Mouse (Mus musculus): ENCODE measurements around the gene Gm10065.
"Not testable (repeated sequence)": the region's sequence is repeated elsewhere in the genome, so short reads cannot be mapped to it uniquely, and the experiment has no call there.

Gene Gm10065

GRCm38 (mm10) chr13:21478759-21479670 is at the start of gene Gm10065, which contains the start of gene Zkscan4:
Gm10065 (minus strand) TSS chr13:21479441.
Zkscan4 (plus strand) TSS chr13:21478907.
- DNase-seq (ENCODE audit: low spot score) = peak; percentile 88

- peak; percentile 87 for DNase-seq (ENCODE audit: low spot score)
Observed at GRCm38 (mm10) chr13:21506221-21506649, 27.0 kb upstream of the Gm10065 start.

- no peak for DNase-seq (ENCODE audit: low spot score)
Observed at GRCm38 (mm10) chr13:21502296-21502695, 23.1 kb upstream of the Gm10065 start.

DNA sequence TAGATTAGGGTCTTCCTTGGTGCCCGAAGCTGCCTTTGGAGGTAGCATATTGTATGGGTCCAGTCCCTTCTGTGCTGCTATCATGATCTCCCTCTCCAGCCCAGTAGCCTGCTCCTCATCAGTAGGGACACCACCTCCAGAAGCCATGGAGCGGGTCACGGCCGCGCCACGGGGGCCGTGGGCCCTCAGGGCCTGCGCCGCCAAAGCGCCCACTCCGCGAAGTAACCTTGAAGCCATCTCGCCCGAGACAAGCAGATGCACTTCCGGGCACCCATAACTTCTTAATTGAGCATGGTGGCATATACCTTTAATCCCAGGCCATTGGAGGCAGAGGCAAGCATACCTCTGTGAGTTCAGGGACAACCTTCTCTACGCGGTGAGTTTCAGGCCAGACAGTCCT is 21.9 kb upstream of the Gm10065 start, which contains the start of gene Gm11273:
TSS of gene Gm11273 (minus strand) at position 237 of the 400 bp plus-strand sequence.
- not testable (repeated sequence) for DNase-seq (ENCODE audit: low spot score)

GRCm38 (mm10) chr13:21495080-21495479 is 15.8 kb upstream of the Gm10065 start, which contains the start of gene AK157302:
AK157302 (plus strand) TSS chr13:21495223.
- no peak for DNase-seq (ENCODE audit: low spot score)

DNA sequence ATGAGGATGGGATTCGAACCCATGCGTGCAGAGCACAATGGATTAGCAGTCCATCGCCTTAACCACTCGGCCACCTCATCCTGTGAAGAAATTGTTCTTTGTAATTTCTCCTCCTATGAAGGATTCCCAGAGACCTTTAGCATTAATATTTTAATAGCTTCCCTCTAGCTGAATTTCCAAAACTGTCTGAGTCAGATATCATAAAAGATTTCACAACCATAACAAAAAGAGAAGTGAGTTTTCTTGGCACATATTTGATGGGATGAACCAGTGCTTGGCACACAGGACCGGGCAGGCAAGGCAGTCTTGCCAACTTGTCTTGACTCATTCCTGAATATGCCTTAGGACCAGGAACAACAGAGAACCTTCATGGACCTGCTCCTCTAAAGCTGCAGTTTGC is 13.6 kb upstream of the Gm10065 start:
- no peak for DNase-seq (ENCODE audit: low spot score)

- DNase-seq (ENCODE audit: low spot score) = no peak
Observed at GRCm38 (mm10) chr13:21486881-21487280, 7.6 kb upstream of the Gm10065 start.

- no peak for DNase-seq (ENCODE audit: low spot score)
Observed at GRCm38 (mm10) chr13:21472427-21472826, 6.8 kb downstream of the Gm10065 start.

- DNase-seq (ENCODE audit: low spot score) = no peak
Observed at GRCm38 (mm10) chr13:21469097-21469496, 10.1 kb downstream of the Gm10065 start.

- peak; percentile 88 for DNase-seq (ENCODE audit: low spot score)
Observed at GRCm38 (mm10) chr13:21468061-21469019, 10.9 kb downstream of the Gm10065 start, which contains the start of gene Nkapl. Nkapl (minus strand) TSS chr13:21468509.

DNA sequence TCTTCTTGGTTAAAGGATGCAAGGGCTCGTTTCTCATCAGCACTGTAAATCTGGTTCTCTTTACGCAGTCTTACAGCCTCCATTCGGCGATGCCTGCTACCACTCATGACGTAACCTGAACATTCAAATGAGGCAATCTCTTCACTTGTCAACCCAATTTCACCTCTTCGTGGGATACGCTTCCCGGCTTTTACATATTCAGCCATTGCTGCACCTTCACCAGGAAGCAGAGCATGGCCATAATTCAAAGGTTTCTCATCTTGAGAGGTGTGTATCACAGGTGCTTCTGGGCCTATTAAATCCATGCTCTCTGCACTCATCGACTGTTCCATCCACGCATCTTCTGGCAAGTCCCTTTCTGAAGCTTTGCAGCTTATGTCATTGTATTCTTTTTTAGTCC is 11.9 kb downstream of the Gm10065 start:
- DNase-seq (ENCODE audit: low spot score) = no peak

DNA sequence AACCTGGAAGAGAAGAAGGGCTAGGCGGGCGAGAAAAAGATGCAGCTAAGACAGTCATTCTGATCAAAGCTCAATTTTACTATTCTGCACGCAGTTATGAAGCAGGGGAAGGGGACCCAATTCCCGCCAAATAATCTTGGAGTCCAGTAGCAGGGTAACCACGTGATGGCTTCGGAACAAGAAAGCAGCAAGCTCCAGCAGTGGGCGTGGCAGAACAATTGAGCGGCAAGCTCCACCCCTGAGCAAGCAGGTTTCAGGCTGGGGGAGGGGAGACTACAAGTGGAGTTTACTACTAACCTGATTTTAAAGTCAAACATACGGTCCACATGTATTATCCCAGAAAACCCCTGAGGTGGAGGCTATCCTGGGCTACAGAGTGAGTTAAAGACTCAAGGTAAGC is 16.7 kb downstream of the Gm10065 start:
- not testable (repeated sequence) for DNase-seq (ENCODE audit: low spot score)

DNA sequence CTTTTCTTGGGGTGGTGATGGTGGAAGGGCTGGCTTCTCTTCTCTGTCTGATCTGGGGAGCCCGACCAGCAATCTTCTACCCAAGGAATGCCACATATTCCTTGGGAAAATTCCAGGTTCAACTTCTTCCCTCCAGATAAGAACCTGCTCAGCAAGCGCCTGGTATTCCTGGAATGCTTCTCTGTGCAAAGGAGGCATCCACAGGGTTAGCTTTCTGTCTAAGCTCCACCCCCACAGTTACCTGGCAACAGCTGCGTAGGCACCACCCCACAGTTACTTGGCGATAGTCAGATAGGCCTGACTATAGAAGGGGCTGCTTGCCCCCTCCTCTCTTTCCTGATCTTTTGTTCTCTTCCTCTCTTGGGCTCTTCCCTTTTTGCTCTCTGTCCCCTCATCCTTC is 22.9 kb downstream of the Gm10065 start:
- no peak for DNase-seq (ENCODE audit: low spot score)

GRCm38 (mm10) chr13:21454133-21454532 is 25.1 kb downstream of the Gm10065 start:
- no peak for DNase-seq (ENCODE audit: low spot score)

DNA sequence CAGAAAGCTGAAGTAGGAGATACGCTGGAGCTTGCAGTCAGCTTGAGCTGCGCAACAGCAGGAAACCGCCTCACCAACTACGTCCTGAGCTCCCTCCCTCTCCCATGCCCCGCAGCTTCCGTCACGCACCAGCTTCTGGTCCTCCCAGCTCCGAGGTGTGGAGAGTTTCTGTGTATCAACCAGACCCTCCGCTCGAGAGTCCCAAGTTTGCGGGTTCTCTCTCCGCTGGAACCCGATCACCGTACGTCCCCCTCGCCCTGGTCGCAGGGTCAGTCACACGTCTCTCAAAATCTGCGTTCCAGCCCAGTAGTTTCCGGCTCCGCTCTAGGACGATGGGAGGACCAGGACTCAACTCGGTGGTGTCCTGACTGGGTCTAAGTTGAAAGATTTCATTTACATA is 25.8 kb downstream of the Gm10065 start, which contains the start of gene Zscan26:
TSS of gene Zscan26 (minus strand) at position 282 of the 400 bp plus-strand sequence.
- DNase-seq (ENCODE audit: low spot score) = peak; percentile 89

GRCm38 (mm10) chr13:21453042-21453441 is 26.2 kb downstream of the Gm10065 start:
- no peak for DNase-seq (ENCODE audit: low spot score)

GRCm38 (mm10) chr13:21447856-21448614 is 31.2 kb downstream of the Gm10065 start:
- DNase-seq (ENCODE audit: low spot score) = no peak

- DNase-seq (ENCODE audit: low spot score) = no peak
Observed at GRCm38 (mm10) chr13:21446796-21447195, 32.4 kb downstream of the Gm10065 start.

GRCm38 (mm10) chr13:21441207-21441572 is 38.1 kb downstream of the Gm10065 start:
- DNase-seq (ENCODE audit: low spot score) = no peak

- peak; percentile 80 for DNase-seq (ENCODE audit: low spot score)
Observed at GRCm38 (mm10) chr13:21440503-21441206, 38.6 kb downstream of the Gm10065 start, which contains the start of gene Pgbd1. Pgbd1 (minus strand) TSS chr13:21441058.

GRCm38 (mm10) chr13:21435476-21435875 is 43.8 kb downstream of the Gm10065 start:
- no peak for DNase-seq (ENCODE audit: low spot score)

Data from retina, embryonic 14.5 days (tissue).